Comparison of ENCODE assay signal across 13 mouse cellular contexts in genomic region chr7:24372786-24373185, GRCm38 (mm10). TPM values are rescaled to one million over a fixed set of nuclear protein-coding genes. Genes with fewer than 3 reads are reported as not detected.
DNase-seq lines count a peak whose midpoint lies in the region; ATAC-seq and TF ChIP-seq lines count a peak whose summit lies in the region.
"Had no signal": no experiment of that assay in that cellular context is flagged by ENCODE, and none has a peak within 500 bp of the region (broad histone marks: within the 10 kb centered on the region; RNA-seq: fewer than 3 reads in every experiment).

No protein-coding gene starts in this region.

- no peak overlapping the region for H3K9ac ChIP-seq in kidney, embryonic 15.5 days
- peak overlapping the region; percentile 96 for H3K9ac ChIP-seq in liver, embryonic 16.5 days (ENCODE audit: low read depth, low read length)
- H3K9ac ChIP-seq: limb, embryonic 12.5 days had no signal

- no peak for TF ChIP-seq CTCF in C2C12 (IDR thresholded peaks at IDR 0.05; ENCODE audit: control insufficient read depth, insufficient read depth, insufficient read length)

- no peaks in the 10 kb centered on the region; the same call in 1 of the 2 replicates for H3K27me3 ChIP-seq in kidney, embryonic 15.5 days
- H3K27me3 ChIP-seq in C2C12 (ENCODE audit: control insufficient read depth, insufficient read depth, insufficient read length), result no peaks in the 10 kb centered on the region
- H3K27me3 ChIP-seq in liver, embryonic 16.5 days (ENCODE audit: control insufficient read depth, insufficient read depth, low read depth, low read length), result no peaks in the 10 kb centered on the region

- no peaks in the 10 kb centered on the region for H3K36me3 ChIP-seq in kidney, embryonic 15.5 days
- peaks cover 15% of the 10 kb centered on the region for H3K36me3 ChIP-seq in C2C12 (ENCODE audit: control insufficient read depth, insufficient read depth)
- peaks cover 18% of the 10 kb centered on the region for H3K36me3 ChIP-seq in liver, embryonic 16.5 days (ENCODE audit: control insufficient read depth, insufficient read depth)
- H3K36me3 ChIP-seq: limb, embryonic 12.5 days had no signal

- ATAC-seq in kidney, embryonic 15.5 days (replicated peaks; ENCODE audit: low FRiP score), result no peak
- ATAC-seq in liver, embryonic 16.5 days (ENCODE audit: low read depth), result no peak

- peaks cover 74% of the 10 kb centered on the region for H3K79me2 ChIP-seq in C2C12 (ENCODE audit: control insufficient read depth, insufficient read depth)

- H3K9me3 ChIP-seq in kidney, embryonic 15.5 days (replicated peaks), result no peaks in the 10 kb centered on the region
- H3K9me3 ChIP-seq in liver, embryonic 16.5 days (replicated peaks; ENCODE audit: control insufficient read depth, low read length), result no peaks in the 10 kb centered on the region
- H3K9me3 ChIP-seq: limb, embryonic 12.5 days had no signal

- H3K4me2 ChIP-seq in kidney, embryonic 15.5 days, result no peak overlapping the region
- peak overlapping the region; percentile 95 for H3K4me2 ChIP-seq in liver, embryonic 16.5 days (ENCODE audit: low read depth, low read length)

- H3K27ac ChIP-seq in kidney, embryonic 15.5 days, result 0 out of 2 replicates have a peak overlapping the region, but pooled peaks have one; percentile 18
- peak overlapping the region; percentile 100 for H3K27ac ChIP-seq in liver, embryonic 16.5 days (ENCODE audit: low read length)
- H3K27ac ChIP-seq: limb, embryonic 12.5 days had no signal

- peaks cover 38% of the 10 kb centered on the region for H3K4me1 ChIP-seq in kidney, embryonic 15.5 days
- peaks cover 62% of the 10 kb centered on the region for H3K4me1 ChIP-seq in liver, embryonic 16.5 days (ENCODE audit: control insufficient read depth, low read depth, low read length)

- 76% methylated on average over 4 of the region's 4 CpGs for WGBS in kidney, embryonic 15.5 days
- WGBS in liver, embryonic 16.5 days (ENCODE audit: insufficient replicate concordance), result 15% methylated on average over 4 of the region's 4 CpGs

- no peak for DNase-seq in kidney, adult 18-20 months
- peak; percentile 45 for DNase-seq in T-cell, adult 2 months (ENCODE audit: low spot score)
- DNase-seq in layer of hippocampus, adult 9-11 months, result no peak
- no peak for DNase-seq in layer of hippocampus, postnatal 25 days (ENCODE audit: extremely low spot score in 1 of 2, low spot score in 1 of 2)
- DNase-seq: adrenal gland, postnatal 10 days; kidney, postnatal 14 days; right cerebral cortex, adult 18-20 months had no signal

- H3K4me3 ChIP-seq in kidney, embryonic 15.5 days (replicated peaks), result no peak overlapping the region
- peak overlapping the region; percentile 51 for H3K4me3 ChIP-seq in C2C12 (ENCODE audit: insufficient read depth, poor library complexity, severe bottlenecking)
- peak overlapping the region; percentile 89 for H3K4me3 ChIP-seq in liver, embryonic 16.5 days (ENCODE audit: low read depth, low read length)
- H3K4me3 ChIP-seq: limb, embryonic 12.5 days had no signal

- H3K79me3 ChIP-seq in C2C12 (ENCODE audit: low read depth), result peaks cover 38% of the 10 kb centered on the region

- H3ac ChIP-seq in C2C12 (ENCODE audit: control insufficient read depth, insufficient read length, low read depth), result no peak overlapping the region

TF ChIP-seq in C2C12, 6 proteins besides CTCF, POLR2A, EP300 and RAD21:
- TF ChIP-seq CEBPB (IDR thresholded peaks at IDR 0.05; ENCODE audit: low read depth) (no peak), USF1 (IDR thresholded peaks at IDR 0.05; ENCODE audit: low read depth) (no peak), MAX (IDR thresholded peaks at IDR 0.05) (no peak), MYOG (IDR thresholded peaks at IDR 0.05; ENCODE audit: control insufficient read depth, extremely low read depth, insufficient read length) (no peak)
TF ChIP-seq in C2C12: peak in this region for 0.

RNA-seq across cellular contexts. Expression of gene Kcnn4, which starts 2.7 kb away (rescaled TPM):
- polyA plus RNA-seq in kidney, embryonic 15.5 days (2015; fragmentation: Nextera tagmentation; extraction: Ambion mirVana), result 4.9 and 5.5 TPM in 2 replicates
- polyA plus RNA-seq in C2C12 (2012; fragmentation: generic; extraction: Trizol), result 82.2 TPM
- 91.9 and 93.4 TPM in 2 replicates for polyA plus RNA-seq in liver, embryonic 16.5 days (2015; fragmentation: Nextera tagmentation; extraction: Ambion mirVana)
- total RNA-seq in layer of hippocampus, postnatal 25 days (2021), result under 1 TPM; 0.27 to 0.47 TPM

RNA-seq across cellular contexts. Expression of gene Lypd5, which starts 23.8 kb away (rescaled TPM):
- polyA plus RNA-seq in kidney, embryonic 15.5 days (2015; fragmentation: Nextera tagmentation; extraction: Ambion mirVana), result 0.28 TPM in 1 of 2 replicates, not detected in the other
- not detected for polyA plus RNA-seq in C2C12 (2012; fragmentation: generic; extraction: Trizol)
- not detected in 2 replicates for polyA plus RNA-seq in liver, embryonic 16.5 days (2015; fragmentation: Nextera tagmentation; extraction: Ambion mirVana)
- total RNA-seq in layer of hippocampus, postnatal 25 days (2021), result not detected
- total RNA-seq: adrenal gland, postnatal 10 days had no signal
- polyA plus RNA-seq: forebrain, embryonic 11.5 days; heart, embryonic 14.5 days; limb, embryonic 12.5 days had no signal

RNA-seq across cellular contexts. Expression of gene Smg9, which starts 26.6 kb away (rescaled TPM):
- 28.0 and 32.8 TPM in 2 replicates for polyA plus RNA-seq in kidney, embryonic 15.5 days (2015; fragmentation: Nextera tagmentation; extraction: Ambion mirVana)
- polyA plus RNA-seq in C2C12 (2012; fragmentation: generic; extraction: Trizol), result 21.8 TPM
- polyA plus RNA-seq in liver, embryonic 16.5 days (2015; fragmentation: Nextera tagmentation; extraction: Ambion mirVana), result 12.8 and 14.3 TPM in 2 replicates
- total RNA-seq in layer of hippocampus, postnatal 25 days (2021), result 10 to 100 TPM; 32.9 to 37.9 TPM

RNA-seq across cellular contexts. Expression of gene Tescl, which starts 39.0 kb away (rescaled TPM):
- polyA plus RNA-seq in kidney, embryonic 15.5 days (2015; fragmentation: Nextera tagmentation; extraction: Ambion mirVana), result 0.43 TPM in 1 of 2 replicates, not detected in the other
- 0.22 TPM for polyA plus RNA-seq in C2C12 (2012; fragmentation: generic; extraction: Trizol)
- polyA plus RNA-seq in liver, embryonic 16.5 days (2015; fragmentation: Nextera tagmentation; extraction: Ambion mirVana), result not detected in 2 replicates
- not detected for total RNA-seq in layer of hippocampus, postnatal 25 days (2021)
- polyA plus RNA-seq: heart, embryonic 14.5 days had no signal

RNA-seq across cellular contexts. Expression of gene Zfp94, which starts 56.3 kb away (rescaled TPM):
- 11.3 and 12.1 TPM in 2 replicates for polyA plus RNA-seq in kidney, embryonic 15.5 days (2015; fragmentation: Nextera tagmentation; extraction: Ambion mirVana)
- polyA plus RNA-seq in C2C12 (2012; fragmentation: generic; extraction: Trizol), result 2.4 TPM
- 1.8 and 2.3 TPM in 2 replicates for polyA plus RNA-seq in liver, embryonic 16.5 days (2015; fragmentation: Nextera tagmentation; extraction: Ambion mirVana)
- total RNA-seq in layer of hippocampus, postnatal 25 days (2021), result 10 to 100 TPM; 12.5 to 15.0 TPM

Comparison
In these comparisons a context has a peak if more than half of its experiments do, and no peak if none do; other contexts are left out.
1. RNA of gene Kcnn4, which starts 2.7 kb away (polyA plus RNA-seq): 91.9 to 93.4 TPM in liver, embryonic 16.5 days and 82.2 TPM in C2C12 (single experiment); 4.9 to 5.5 TPM in kidney, embryonic 15.5 days; every median in the first group is over 10 times any median in the second.